Mouse (Mus musculus): ENCODE measurements around the gene Acad11.

Acad11 gene

DNA sequence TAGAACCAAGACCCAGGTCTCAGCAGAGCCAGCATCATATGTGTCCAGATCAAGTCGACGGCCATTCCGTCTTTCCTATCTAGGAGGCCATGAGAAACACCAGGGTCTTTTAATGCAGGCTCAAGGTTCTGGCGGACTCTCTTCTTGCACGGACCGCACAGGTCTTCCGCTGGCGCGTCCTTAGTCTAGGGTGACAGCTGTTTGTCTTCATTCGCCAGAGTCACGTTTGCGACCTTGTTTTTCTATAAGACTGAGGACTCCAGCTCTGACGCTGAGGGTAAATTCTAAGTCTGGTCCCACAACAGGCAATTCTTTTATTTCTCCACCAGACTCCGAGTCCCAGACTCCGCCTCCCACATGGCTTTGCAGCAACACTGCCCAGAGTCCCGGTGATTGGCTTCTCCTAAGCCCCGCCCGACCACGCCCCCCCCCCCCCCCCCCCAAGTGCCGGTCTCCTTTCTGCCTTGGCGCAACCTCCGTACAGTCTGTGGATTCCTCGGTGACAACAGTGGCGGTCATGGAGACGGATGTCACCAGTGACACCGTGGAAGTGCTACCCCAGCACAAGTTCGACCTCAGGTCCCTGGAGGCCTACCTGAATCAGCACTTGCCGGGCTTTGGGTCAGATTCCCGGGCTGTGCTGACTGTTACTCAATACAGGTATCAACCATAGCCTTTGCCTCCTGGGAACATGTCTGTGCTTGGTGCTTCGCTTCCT is at the start of gene Acad11:
TSS of gene Acad11 (plus strand) at position 134 of the 718 bp plus-strand sequence.
- DNase-seq (ENCODE audit: low read depth, low spot score), result peak; percentile 91

DNA sequence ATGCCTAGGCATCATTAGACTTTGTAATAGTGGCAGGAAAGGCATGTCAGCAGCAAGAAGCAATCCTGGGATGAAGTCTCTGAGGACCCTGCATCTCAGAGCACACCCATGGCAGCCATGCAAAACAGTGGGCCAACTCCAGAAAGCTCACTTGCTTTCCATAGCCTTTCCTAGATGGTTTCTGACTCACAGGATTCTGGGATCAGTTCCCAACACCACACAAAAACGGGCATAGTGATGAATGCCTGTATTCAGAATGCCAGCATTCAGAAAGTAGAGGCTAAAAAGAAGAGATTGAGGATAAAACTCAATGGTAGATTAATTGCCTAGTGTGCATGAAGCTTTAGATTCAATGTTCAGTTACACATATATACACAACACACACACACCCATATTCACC is 48.7 kb upstream of the Acad11 start:
- no peak for DNase-seq (ENCODE audit: low read depth, low spot score)

DNA sequence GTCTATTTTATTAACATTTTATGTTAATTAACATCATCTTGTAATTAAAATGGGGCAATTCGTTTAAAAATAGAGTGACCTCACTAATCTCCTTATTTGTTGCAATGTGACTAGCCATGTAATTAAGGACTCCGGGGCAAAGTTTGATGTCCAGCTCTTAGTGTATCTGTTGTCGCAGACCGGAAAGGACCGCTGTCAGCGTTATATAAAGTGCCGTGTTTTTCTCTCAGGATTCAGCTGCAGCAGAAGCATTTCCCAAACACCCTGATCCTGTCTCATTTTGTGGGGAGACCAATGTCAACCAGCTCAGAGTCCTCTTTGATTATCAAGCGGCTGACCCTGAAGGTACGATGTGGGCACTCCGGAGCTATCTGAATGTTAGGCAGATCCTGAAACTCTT is 42.2 kb upstream of the Acad11 start:
- no peak for DNase-seq (ENCODE audit: low read depth, low spot score)

DNA sequence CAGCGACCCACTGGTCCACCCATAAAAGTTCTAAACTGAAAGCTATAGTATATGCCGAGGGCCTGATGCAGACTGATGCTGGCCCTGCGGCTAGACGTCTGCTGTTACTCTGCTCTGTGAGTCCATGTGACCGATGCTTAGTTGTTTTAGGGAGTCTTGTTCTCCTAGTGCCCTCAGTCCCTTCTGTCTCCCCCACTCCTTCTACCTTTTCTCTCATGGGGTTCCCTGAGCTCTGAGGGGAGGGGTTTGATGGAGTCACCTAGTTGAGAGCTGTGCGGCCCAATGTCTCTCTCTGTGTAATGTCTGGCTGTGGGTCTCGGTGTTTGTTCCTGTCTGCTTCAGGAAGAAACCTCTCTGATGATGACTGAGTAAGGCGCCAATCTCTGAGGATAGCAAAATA is 36.0 kb upstream of the Acad11 start:
- DNase-seq (ENCODE audit: low read depth, low spot score), result no peak

DNA sequence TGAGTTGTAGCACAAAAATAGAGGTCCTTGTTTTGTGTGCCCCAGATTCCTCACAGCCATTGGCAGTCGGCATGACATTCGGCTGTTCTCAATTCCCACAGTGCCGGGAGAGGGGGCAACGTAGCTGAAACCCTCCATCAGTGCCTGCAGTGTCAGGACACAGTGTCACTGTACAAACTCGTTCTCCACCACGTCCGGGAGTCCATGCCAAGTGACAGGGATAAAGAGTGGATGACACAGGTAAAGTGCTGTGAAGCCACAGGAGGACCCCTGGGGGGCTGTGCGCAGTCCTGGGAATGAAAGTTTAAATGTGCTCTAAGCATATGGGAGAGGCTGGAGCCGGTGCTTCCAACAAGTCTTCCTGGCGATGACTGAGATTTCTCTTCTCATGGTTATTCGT is 33.3 kb upstream of the Acad11 start:
- no peak for DNase-seq (ENCODE audit: low read depth, low spot score)

DNA sequence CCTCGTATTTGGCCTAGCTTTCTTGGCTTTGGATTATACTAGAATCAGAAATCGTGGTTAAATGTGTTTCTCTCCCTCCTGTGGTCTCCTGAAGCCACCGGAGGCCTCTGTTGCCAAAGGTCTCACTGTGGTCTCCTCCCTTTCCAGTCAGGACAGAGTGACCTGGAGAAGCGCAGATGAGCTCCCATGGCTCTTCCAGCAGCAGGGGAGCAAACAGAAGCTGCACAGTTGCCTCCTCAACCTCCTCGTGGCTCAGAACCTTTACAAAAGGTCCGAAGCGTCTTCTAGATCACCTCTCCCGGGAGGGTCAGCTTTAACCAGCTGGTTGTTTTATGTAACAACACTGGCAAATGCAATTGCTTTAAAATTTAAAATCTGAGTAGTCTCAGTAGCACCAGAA is 28.9 kb upstream of the Acad11 start:
- DNase-seq (ENCODE audit: low read depth, low spot score), result no peak

DNA sequence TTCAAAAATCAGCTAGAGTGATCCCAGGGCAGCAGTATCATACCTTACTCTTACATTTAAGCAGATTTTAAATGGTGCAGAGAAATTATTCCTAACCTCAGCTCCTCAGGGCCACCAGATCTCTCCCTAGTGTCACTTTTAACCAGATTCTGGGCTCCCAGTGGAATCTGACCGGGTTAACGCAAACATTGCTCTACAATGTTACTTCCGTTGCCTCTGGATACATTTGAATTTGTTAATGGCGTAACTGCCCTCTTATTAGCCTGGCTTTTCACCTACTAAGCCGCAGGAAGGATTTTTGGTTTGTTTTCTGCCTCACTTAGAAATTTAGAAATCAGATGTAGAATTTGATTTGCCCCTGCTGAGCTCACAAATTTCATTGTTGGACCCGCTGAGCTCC is 28.5 kb upstream of the Acad11 start:
- no peak for DNase-seq (ENCODE audit: low read depth, low spot score)

DNA sequence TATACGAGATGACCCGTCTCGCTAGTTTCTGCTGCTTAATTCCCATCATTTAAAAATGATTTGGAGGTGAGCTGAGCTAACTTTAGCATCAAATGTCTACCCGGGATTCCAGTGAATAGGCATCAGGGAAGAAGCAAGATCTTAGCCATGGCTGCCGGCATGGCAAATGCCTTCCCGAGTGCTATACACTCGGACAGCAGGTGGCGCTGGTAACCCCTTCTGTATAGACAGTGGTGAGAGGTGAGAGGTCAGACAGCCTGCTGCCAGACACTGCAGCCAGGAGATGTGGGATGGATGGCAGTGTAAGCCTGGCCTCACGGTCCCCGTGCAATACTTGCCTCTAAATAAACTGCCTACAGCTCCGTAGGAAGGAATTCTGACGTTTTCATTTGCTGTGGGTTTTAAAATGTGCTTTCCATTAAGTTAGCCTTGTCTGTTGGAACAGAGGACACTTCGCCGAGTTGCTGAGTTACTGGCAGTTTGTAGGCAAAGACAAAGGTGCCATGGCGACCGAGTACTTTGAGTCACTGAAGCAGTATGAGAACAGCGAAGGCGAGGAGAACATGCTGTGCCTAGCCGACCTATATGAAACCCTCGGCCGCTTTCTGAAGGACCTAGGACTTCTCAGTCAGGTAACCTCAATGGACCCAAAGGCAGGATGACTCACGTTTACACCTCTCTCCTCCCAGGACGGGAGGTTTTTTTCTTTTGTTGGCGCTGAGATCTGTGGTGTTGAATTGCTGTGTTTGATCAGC is 27.7 kb upstream of the Acad11 start:
- DNase-seq (ENCODE audit: low read depth, low spot score), result peak; percentile 75

DNA sequence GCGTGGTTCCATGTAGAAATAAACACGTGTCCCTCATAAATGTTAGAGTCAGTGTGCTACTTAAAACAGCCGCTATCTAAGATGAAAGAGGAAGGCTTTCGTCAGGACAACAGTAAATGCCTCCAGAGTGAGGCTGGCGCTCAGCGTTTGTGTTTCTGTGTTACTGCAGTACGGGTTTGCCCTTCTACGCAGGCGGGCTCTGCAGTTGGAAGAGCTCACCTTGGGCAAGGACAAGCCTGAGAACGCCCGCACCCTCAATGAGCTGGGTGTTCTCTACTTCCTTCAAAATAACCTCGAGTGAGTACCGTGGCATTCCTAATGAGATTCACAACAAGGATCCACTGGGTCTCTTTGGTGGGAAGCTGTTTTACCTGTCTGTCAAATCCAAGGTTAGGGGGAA is 24.9 kb upstream of the Acad11 start:
- no peak for DNase-seq (ENCODE audit: low read depth, low spot score)

DNA sequence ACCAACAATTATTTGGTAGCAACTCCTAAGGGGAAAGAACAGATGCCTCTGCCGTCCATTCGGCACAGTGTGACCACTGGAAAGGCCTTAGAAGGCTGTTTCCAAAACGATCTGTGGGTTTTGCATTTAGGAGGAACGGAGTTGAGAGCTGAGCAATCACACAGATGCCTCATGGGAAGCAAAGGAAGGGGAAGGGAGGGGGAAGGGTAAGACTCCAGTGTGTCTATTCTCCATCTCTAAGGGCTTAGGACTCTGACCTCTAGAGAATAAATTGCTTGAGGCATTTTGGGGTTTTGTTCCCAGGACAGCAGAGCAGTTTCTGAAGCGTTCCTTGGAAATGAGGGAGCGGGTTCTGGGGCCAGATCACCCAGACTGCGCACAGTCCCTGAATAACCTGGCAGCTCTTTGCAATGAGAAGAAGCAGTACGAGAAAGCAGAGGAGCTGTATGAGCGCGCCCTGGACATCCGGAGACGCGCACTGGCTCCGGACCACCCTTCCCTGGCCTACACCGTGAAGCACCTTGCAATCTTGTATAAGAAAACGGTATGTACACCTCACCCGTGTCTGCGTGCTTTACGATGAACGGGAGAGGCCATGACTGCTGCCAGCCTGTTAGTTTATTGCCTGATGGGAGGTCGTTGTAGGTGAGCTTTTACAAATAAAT is 24.0 kb upstream of the Acad11 start:
- no peak for DNase-seq (ENCODE audit: low read depth, low spot score)

DNA sequence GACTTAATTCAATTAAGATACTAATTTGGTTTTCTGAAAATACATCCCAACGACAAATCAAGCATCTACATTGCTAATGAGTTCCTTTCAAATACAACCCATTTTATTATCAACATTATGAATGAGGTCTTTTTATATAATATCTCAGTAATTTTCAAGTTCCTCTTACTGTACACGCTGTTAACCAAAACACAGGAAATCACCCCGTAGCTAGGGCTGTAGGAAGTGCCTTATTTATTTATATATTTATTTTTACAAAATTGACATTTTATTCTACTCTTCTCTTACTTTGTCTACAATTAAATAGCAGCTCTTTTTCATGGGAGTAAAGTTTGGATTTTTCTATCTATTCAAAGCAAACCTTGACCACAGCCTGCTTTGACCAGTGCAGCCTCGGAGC is 23.4 kb upstream of the Acad11 start:
- no peak for DNase-seq (ENCODE audit: low read depth, low spot score)

DNA sequence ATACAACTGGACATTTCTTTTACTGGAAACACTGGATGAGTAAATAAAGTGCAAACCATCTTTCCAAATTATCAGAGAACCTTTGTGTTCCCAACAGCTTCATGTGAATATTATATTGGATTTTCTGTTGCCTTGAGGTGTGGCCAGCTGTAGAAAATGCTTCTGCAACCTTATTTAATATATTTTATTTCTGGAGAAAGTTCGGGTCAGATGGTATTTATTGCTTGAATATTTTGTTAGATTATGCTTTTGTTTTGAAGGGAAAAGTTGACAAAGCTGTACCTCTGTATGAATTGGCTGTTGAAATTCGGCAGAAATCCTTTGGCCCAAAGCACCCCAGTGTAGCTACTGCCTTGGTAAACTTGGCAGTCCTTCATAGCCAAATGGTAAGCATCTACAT is 22.8 kb upstream of the Acad11 start, which contains the start of gene Gm28305:
TSS of gene Gm28305 (plus strand) at position 301 of the 400 bp plus-strand sequence.
- DNase-seq (ENCODE audit: low read depth, low spot score), result no peak

DNA sequence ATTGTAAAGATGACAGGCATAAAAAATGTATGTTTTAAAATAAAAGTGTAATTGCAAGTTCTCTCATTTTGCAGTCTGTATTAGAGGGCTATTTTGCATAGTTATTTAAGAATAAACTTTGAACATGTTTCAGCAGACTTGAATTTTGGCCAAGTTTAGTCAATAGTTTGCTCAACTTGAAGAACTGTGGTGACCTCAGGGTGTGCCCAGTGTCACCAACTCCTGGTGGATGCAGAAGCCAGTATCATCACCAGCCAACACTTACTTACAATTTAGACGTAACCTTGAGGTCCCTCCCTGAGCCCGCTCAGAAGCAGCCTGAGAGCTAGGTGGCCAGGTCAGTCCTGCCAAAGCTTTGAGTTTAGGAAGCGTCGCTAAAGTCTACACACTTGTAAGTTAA is 19.5 kb upstream of the Acad11 start:
- no peak for DNase-seq (ENCODE audit: low read depth, low spot score)

DNA sequence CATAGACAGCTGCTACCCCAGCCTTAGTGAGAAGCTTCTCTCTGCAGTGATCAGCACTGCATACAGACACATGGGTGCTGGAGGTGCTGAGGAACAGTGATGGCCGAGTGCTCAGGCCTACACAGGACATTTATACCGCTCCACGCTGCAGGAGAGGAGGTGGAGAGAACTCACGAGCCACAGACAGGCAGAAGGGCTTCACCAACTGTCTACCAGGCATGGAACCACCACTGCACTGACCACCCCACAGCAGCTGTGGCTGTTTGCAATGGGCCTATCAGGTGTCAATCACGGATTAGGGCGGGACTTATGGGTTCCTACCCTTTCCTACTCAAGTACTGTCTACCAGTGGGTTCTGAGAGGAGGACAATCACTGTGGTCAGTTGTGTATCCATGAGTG is 12.1 kb upstream of the Acad11 start:
- DNase-seq (ENCODE audit: low read depth, low spot score), result no peak

DNA sequence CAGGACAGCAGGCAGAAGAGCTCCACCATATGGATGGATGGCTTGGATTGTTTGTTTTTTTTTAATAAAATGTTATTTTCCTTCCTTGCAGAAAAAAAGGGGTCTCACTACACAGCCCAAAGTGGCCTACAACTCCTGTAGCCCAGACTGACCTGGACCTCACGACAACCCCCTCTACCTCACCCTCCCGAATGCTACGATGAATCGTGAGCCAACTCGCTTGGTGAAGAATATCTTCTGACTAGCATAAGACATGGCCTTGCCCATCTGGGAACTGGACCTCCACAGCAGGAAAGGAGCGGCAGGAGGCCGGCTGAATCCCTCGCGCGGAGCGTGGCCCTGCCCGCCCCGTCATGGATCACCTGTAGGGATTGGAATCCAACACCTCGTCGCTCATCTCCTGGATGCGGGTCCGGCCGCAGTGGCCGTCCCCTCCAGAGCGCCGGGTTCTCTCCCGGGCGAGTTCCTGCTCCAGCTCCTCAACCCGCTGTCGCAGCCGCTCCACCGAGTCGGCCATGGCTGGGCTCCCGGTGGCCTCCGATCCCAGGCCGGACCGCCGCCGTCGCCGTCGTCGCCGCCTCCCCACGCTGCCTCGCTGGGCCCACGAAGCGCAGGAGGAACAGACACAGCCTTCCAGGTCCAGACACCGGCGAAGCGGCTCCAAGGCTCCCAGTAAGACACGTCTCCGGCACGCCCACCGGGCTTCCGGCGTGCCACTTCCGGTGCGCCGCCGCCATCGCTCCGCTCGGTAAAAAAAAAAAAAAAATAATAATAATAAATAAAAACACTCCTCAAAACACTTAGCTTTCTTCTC is 540 bp upstream of the Acad11 start, which contains the start of gene Uba5:
TSS of gene Uba5 (minus strand) at position 705 of the 814 bp plus-strand sequence.
- DNase-seq (ENCODE audit: low read depth, low spot score), result no peak

DNA sequence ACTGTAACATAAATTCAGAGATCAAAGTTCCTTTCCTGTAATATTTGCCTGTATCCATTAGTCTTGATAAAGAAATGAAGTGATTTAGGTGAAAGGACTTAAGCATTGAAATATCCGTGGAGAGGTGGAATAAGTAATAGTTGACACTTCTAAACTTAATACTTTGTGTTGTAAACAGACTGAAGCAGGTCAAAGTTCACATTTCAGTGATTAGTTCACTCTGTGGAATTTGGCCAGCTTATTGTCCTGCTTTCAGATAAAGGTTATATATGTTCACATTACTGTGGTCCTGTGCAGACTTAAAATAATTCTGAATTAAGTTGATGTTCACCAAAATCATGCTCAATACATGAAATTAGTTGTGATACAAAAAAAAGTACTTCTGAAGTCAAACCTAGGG is 1.4 kb downstream of the Acad11 start:
- no peak for DNase-seq (ENCODE audit: low read depth, low spot score)

DNA sequence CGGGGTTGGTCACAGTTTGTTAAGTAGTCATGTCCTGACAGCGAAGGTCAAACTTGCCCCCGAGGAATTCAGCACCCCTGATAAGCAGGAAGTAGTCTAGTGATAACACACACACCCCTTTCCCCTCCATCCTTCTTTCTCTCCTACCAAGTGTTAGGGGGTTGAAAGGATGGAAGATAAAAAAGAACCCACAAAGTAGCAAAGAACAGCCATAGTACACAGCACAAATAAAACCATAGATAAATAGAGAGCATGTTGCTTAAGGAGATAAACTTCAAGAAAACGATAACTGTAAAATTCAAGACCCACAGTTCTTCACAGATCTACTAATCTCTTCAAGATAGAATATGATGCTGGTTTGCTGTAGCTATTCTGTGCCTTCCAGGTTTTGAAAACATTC is 7.1 kb downstream of the Acad11 start:
- DNase-seq (ENCODE audit: low read depth, low spot score), result no peak

DNA sequence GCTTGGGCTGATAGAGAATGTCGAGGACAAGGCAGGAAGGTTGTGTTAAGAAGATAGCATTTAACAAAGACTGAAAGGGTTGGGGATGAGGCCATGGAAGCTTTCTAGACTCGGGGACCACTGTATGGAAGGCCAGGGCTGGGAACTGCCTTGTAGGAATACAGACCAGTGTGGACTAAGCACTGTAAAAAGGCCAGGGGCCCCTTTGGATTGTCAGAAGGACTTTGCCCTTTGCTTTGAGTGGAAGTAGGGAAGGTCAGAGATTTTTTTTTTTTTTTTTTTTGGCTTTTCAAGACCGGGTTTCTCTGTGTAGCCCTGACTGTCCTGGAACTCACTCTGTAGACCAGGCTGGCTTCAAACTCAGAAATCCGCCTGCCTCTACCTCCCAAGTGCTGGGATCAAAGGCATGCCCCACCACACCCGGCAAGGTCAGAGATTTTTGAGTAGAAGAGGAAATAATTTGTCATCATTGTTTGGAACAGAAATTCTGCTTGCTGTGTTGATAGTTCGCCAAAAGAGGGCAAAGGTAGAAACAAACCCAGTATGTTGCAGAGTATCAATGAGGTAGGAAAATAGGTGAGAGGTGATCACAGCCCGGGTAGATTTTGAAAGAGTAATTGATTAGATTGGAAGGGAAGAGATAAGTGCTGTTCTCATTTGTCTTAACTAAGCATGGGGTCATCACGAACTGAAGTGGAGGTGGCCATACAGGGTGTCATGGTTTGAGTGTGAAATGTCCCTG is 7.9 kb downstream of the Acad11 start:
- no peak for DNase-seq (ENCODE audit: low read depth, low spot score)

DNA sequence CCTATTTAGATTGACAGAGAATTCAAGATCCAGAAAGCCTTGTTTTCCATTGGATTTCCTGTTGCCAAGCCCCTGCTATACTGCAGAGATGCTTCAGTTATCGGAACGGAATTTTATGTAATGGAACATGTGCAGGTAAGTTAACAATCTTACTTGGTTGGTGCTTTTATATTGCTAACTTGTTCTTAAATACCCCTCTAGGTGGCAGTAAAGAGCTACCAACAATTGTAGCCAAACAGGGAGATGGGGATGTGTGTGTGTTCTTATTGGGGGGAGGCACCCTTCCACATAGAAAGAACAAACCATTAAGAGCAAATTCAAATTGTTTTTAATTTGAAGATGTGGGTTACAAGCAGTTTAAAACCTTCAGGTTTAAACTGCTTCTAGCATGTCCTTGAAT is 12.6 kb downstream of the Acad11 start:
- DNase-seq (ENCODE audit: low read depth, low spot score), result peak; percentile 46

DNA sequence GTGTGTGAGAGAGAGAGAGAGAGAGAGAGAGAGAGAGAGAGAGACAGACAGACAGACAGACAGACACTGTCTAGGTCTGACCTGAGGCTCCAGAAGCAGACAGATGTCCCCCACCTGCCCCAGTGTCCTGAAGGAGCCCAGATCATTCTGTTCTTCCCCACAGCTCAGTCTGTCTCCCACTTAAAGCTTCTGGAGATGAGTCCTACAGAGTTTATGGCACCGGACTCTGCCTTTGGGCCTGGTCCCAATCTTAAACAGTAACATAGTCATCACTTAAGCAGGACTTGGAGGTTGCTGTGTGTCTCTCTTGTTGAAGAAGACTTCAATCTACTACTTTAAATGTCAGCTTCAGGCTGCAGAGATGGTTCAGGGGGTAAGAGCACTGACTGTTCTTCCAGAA is 15.6 kb downstream of the Acad11 start:
- DNase-seq (ENCODE audit: low read depth, low spot score), result no peak

DNA sequence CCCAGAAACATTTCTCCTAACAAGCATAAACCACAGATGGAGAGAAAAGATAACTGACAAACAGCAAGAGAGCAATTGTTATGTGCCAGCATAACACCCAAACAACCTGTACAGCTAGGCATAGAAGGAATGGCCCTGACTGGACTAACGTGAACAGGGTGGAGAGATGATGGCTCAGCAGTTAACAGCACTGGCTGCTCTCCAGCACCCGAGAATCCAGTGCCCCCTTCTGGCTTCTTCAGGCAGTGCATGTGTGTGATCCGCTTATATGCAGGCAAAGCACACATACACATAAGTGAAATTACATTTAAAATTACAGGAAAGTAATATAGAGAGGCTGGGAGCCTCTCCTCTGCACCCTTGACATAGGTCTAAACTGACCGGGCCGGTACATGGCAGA is 16.2 kb downstream of the Acad11 start:
- DNase-seq (ENCODE audit: low read depth, low spot score), result peak; percentile 37
